Mouse (Mus musculus) granulocyte monocyte progenitor cell, adult 5-6 weeks (primary cell): ENCODE results near the gene Zic5. TPM values are rescaled to one million over a fixed set of nuclear protein-coding genes. Genes with fewer than 3 reads are reported as not detected.

Experiments used
- ATAC-seq: replicated peaks from 2 replicates; pipeline ENCODE4 v1.8.0; 2016; ENCODE audit warnings: mild to moderate bottlenecking, moderate TSS enrichment, inconsistent platforms; ENCODE audit not compliant: poor library complexity, severe bottlenecking
- total RNA-seq, 2 experiments: library from RNA; stranded (forward) in 1 of 2; stranded (reverse) in 1 of 2; fragments of 200-712, 200-1000 nt in 1 of 2; fragments of >200 nt in 1 of 2; fragmentation: Nextera tagmentation in 1 of 2; gene quantifications; 2 replicates each; pipeline ENCODE4 v1.2.3; 2014 to 2017

The Zic5 gene
- total RNA-seq, 2 experiments from 2014 or later: not detected

- 0 out of 2 replicates have a peak, but pooled peaks have one; percentile 9 for ATAC-seq
Measured at GRCm38 (mm10) chr14:122449601-122450495, 15.6 kb downstream of the Zic5 start.

GRCm38 (mm10) chr14:122436850-122437249, 28.6 kb downstream of the Zic5 start:
- ATAC-seq: no peak

GRCm38 (mm10) chr14:122434039-122434438, 31.4 kb downstream of the Zic5 start:
- ATAC-seq: no peak

- ATAC-seq: no peak
Measured at GRCm38 (mm10) chr14:122432558-122432957, 32.9 kb downstream of the Zic5 start.

GRCm38 (mm10) chr14:122427654-122428053, 37.8 kb downstream of the Zic5 start:
- ATAC-seq: no peak

- no peak for ATAC-seq
Measured at GRCm38 (mm10) chr14:122427204-122427560, 38.3 kb downstream of the Zic5 start.

GRCm38 (mm10) chr14:122426529-122427203, 38.8 kb downstream of the Zic5 start:
- ATAC-seq: no peak

GRCm38 (mm10) chr14:122424441-122424840, 41.0 kb downstream of the Zic5 start:
- no peak for ATAC-seq

- no peak for ATAC-seq
Measured at GRCm38 (mm10) chr14:122416166-122416771, 49.2 kb downstream of the Zic5 start.

- no peak for ATAC-seq
Measured at GRCm38 (mm10) chr14:122414786-122415185, 50.7 kb downstream of the Zic5 start.

GRCm38 (mm10) chr14:122413542-122413928, 51.9 kb downstream of the Zic5 start:
- no peak for ATAC-seq

GRCm38 (mm10) chr14:122412841-122413541, 52.5 kb downstream of the Zic5 start:
- ATAC-seq: no peak

Other genes starting within 250 kb of the Zic5 start
- gene Gm5089, start 14.6 kb downstream of the Zic5 start, total RNA-seq (2014; fragmentation: Nextera tagmentation): not detected in 2 replicates
- gene Gm5089, start 14.6 kb downstream of the Zic5 start, total RNA-seq (2017): not detected in 2 replicates
- not detected in 2 replicates for gene Zic2, start 9.8 kb upstream of the Zic5 start, total RNA-seq (2014; fragmentation: Nextera tagmentation)
- not detected in 2 replicates for gene Zic2, start 9.8 kb upstream of the Zic5 start, total RNA-seq (2017)
- gene Gm10837, start 24.9 kb upstream of the Zic5 start, total RNA-seq (2014; fragmentation: Nextera tagmentation): not detected in 2 replicates
- gene Gm10837, start 24.9 kb upstream of the Zic5 start, total RNA-seq (2017): not detected in 2 replicates
- gene Pcca, start 68.6 kb upstream of the Zic5 start, total RNA-seq (2014; fragmentation: Nextera tagmentation): 38.0 and 53.2 TPM in 2 replicates
- gene Pcca, start 68.6 kb upstream of the Zic5 start, total RNA-seq (2017): 32.4 and 78.9 TPM in 2 replicates